Mouse (Mus musculus) ovary, postnatal 14 days (tissue): ENCODE data around the gene Sfi1.
"Not testable (repeated sequence)": the region's sequence is repeated elsewhere in the genome, so short reads cannot be mapped to it uniquely, and the experiment has no call there.

ENCODE experiments used
- DNase-seq: peaks from one replicate; pipeline ENCODE4 v3.0.0; 2022; ENCODE audit warnings: low spot score

The Sfi1 gene

DNA sequence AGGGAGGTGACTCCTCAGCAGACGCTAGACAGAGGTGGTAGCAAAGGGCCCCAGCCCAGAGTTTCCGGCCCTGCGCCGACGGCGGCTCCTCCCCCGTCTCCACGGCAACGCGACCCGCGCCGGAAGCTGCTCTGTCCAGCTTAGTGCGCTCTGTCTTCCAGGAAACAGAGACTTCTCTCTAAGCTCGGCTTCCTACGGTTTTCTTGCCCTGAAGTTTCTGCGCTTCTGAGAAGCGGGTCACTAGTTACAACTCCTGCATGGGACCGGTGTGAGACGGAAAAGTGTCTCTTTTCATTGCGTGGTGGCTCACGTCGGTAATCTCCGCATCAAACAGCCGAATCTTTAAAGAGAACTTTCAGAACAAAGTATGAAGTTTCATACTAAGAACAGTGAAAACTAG is at the start of gene Sfi1:
Gene Sfi1 (minus strand): TSS at position 101 of the 400 bp plus-strand sequence.
- no peak for DNase-seq

GRCm38 (mm10) chr11:3242395-3242794 is 49.1 kb upstream of the Sfi1 start:
- DNase-seq: no peak

DNA sequence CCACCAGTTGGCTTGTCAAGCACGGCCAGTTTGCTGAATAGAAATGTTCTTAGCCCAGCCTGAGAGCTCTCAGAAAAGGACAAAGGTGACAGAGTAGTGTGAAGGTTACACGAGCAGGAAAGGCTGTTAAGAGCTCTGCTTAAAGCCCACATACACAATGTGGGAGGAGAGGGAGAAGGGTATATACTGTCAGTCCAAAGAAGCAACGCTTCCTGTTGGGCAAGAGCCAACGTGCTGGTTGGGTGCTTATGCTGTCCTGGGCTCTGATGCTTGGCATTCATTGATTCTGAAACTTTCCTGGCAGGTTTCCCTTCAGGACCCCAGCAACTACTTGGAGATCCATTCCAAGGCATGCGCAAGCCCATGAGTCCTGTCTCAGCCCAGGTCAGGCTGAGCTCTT is 42.0 kb upstream of the Sfi1 start:
- DNase-seq: no peak

GRCm38 (mm10) chr11:3233704-3234103 is 40.4 kb upstream of the Sfi1 start:
- DNase-seq: no peak

- DNase-seq: no peak
Measured at GRCm38 (mm10) chr11:3232248-3232647, 39.0 kb upstream of the Sfi1 start.

GRCm38 (mm10) chr11:3227113-3227512 is 33.9 kb upstream of the Sfi1 start:
- DNase-seq: no peak

- DNase-seq: no peak
Measured at GRCm38 (mm10) chr11:3223105-3223504, 29.8 kb upstream of the Sfi1 start.

DNA sequence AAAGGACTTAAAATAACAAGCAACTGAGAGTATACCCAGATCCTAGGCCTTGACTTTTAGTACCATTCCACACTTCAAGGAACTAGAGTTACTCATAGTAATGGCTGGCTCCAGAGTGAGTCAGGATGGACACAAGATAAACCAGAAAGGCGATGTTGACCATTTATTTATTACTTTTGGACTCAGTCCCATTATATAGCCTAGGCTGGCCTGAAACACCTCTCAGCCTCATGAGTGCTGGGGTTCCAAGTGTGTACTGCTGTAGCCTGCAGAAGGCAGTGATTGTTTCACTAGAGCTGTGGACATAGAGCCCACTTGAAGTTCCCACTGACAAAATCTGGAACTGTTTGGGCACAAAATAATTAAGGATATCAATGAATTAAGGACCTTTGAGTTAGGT is 19.3 kb upstream of the Sfi1 start:
- no peak for DNase-seq

DNA sequence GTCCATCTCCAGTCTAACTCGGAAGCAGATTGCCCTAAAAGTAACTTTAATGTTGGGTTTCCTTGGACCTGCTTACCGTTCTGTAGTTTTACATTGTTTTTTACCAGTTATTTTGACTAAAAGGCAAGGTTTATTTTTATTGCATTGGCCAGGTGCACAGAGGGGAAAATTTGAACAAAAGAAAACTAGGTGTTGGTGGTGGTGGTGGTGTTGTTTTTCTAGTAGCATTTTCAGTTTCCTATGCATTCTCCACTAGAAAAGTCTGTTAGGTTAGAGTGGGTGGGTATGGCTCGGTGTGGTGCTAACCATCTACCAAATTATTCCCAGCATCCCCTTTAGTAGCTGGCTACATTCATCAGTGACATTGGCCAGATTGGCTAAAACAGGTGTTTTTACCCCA is 13.5 kb upstream of the Sfi1 start:
- DNase-seq: no peak

DNA sequence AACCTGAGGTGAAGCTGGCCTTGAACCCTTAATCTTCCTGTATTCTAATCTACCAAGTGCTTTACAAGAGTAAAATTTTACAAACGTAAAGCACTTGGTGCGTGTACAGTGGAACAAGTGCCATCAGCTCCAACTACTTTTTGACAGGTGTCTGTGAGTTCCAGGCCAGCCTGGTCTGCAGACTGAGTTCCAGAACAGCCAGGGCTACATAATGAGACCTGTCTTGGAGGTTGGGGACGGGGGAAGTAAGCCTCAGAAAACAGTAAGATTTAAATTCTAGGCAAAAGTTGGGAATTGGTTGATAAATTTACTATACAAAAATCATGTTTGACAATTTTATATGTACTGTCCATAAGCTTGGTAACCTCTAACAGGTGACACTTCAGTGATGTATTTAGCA is 11.9 kb upstream of the Sfi1 start:
- DNase-seq: no peak

DNA sequence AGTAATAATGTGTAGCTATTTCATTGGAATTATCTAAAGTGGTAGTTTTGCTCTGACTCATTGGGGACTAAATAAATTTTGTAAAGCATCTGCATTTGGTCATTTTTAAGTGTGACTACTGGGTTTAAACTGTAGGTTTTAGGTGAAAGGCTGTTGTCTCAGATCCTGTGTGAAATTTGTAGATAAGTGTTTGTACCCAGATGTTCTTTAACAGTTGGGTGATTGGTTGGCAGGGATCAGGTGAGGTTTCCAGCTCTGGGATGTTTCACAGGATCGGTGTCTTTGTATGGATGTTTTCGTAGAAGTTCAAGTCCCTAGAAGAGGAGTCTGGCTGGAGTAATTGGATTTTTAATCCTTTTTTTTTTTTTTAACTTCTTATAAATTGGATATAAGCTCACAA is 10.5 kb upstream of the Sfi1 start:
- no peak for DNase-seq

- DNase-seq: peak; percentile 42
Measured at GRCm38 (mm10) chr11:3202781-3203441, 9.6 kb upstream of the Sfi1 start.

- DNase-seq: peak; percentile 90
Measured at GRCm38 (mm10) chr11:3202231-3202701, 9.0 kb upstream of the Sfi1 start, which contains the start of gene Eif4enif1. Gene Eif4enif1, plus strand, starts transcription at chr11:3202392.

DNA sequence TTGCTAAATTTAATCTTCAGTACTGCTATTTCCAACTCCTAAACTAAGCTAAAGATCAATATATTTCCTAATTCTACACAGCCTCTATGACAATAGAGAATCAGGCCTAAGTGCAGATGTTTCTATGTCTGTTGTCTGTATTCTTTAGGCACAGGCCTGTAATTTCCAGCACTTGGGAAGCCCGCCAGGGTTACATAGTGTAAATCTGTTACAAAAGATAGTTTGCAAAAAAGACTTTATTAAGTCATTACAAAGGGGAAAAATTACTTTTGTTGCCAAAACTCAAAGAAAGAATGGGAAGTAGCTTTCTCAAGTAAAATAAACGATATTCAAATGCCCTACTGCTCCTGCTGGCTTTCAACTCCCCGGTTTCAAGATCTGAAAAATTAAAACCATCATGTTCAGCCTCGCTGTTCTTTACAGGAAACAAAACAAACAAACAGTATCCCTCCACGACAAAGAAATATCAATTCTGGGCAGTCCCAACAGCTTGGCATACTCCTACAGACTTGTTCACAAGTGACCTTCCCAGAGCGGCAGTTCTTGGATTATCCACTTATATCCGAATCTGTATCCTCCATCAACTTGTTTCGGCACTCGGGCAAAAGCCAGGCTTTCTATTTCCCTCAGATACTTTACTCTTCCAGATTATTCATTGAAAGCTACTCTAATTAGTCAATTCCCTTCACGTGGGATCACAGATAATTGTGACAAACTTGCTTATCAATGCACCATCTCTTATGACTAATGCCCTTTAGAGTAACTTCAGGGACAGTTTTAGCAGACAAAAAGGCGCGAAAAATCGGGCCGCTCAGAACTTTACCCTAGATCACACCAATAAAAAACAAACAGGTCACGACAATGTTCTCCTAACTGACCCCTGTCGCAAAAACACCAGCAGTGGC is 8.3 kb upstream of the Sfi1 start:
- DNase-seq: no peak

DNA sequence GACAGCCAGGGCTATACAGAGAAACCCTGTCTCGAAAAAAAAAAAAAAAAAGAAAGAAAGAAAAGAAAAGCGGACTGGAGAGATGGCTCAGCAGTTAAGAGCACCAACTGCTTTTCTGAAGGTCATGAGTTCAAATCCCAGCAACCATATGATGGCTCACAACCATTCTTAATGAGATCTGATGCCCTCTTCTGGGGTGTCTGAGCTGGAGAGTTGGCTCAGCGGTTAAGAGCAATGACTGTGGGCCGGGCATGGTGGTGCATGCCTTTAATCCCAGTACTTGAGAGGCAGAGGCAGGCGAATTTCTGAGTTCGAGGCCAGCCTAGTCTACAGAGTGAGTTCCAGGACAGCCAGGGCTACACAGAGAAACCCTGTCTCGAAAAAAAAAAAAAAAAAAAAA is 7.4 kb upstream of the Sfi1 start:
- DNase-seq: not testable (repeated sequence)

- DNase-seq: not testable (repeated sequence)
Measured at GRCm38 (mm10) chr11:3182707-3183106, 10.6 kb downstream of the Sfi1 start.

- not testable (repeated sequence) for DNase-seq
Measured at GRCm38 (mm10) chr11:3181971-3182370, 11.3 kb downstream of the Sfi1 start.

- DNase-seq: peak; percentile 73
Measured at GRCm38 (mm10) chr11:3181250-3181649, 12.0 kb downstream of the Sfi1 start.

- not testable (repeated sequence) for DNase-seq
Measured at GRCm38 (mm10) chr11:3180510-3181160, 12.6 kb downstream of the Sfi1 start.

- DNase-seq: not testable (repeated sequence)
Measured at GRCm38 (mm10) chr11:3179726-3180092, 13.6 kb downstream of the Sfi1 start.

GRCm38 (mm10) chr11:3178968-3179725 is 14.1 kb downstream of the Sfi1 start:
- peak; percentile 28 for DNase-seq
